Comparison of ENCODE assay signal across 7 mouse cellular contexts in genomic region chr5:88565148-88566033, GRCm38 (mm10). TPM values are rescaled to one million over a fixed set of nuclear protein-coding genes. Genes with fewer than 3 reads are reported as not detected.
A peak's percentile ranks its signal among the peaks of the same experiment; 100 is the strongest.
DNase-seq lines count a peak whose midpoint lies in the region; ATAC-seq lines count a peak whose summit lies in the region.

No protein-coding gene starts in this region.

- peak; percentile 74 for ATAC-seq in forebrain, embryonic 15.5 days (replicated peaks)
- peak; percentile 53 for ATAC-seq in megakaryocyte, adult 5-6 weeks (ENCODE audit: poor library complexity, severe bottlenecking)

- WGBS in forebrain, embryonic 15.5 days: under 1% methylated on average over 96 of the region's 119 CpGs
- under 1% methylated on average over 117 of the region's 119 CpGs for WGBS in hindbrain, embryonic 10.5 days

- H3K4me2 ChIP-seq in forebrain, embryonic 15.5 days (replicated peaks): peak overlapping the region; percentile 70

- H3K4me3 ChIP-seq in forebrain, embryonic 15.5 days: peak overlapping the region; percentile 95
- H3K4me3 ChIP-seq in hindbrain, embryonic 10.5 days: peak overlapping the region; percentile 93

- peak overlapping the region; percentile 87 for H3K9ac ChIP-seq in forebrain, embryonic 15.5 days (replicated peaks)

- H3K36me3 ChIP-seq in forebrain, embryonic 15.5 days: no peaks in the 10 kb centered on the region
- peaks cover 14% of the 10 kb centered on the region for H3K36me3 ChIP-seq in hindbrain, embryonic 10.5 days

- peak; percentile 78 for DNase-seq in Muller cell, postnatal 12 days (ENCODE audit: inconsistent ontology term)
- DNase-seq in cerebellum, adult 18-20 months: peak; percentile 67 to 83
- peak; percentile 61 for DNase-seq in hindbrain, embryonic 10.5 days (ENCODE audit: low spot score)
- peak; percentile 41 to 57 for DNase-seq in layer of hippocampus, postnatal 36 days
- peak; percentile 74 for DNase-seq in right cerebral cortex, postnatal 25 days

- H3K27ac ChIP-seq in forebrain, embryonic 15.5 days (replicated peaks): peak overlapping the region; percentile 92
- peak overlapping the region; percentile 96 for H3K27ac ChIP-seq in hindbrain, embryonic 10.5 days

- peaks cover 19% of the 10 kb centered on the region for H3K4me1 ChIP-seq in forebrain, embryonic 15.5 days
- peaks cover 21% of the 10 kb centered on the region for H3K4me1 ChIP-seq in hindbrain, embryonic 10.5 days (replicated peaks)

- no peaks in the 10 kb centered on the region for H3K9me3 ChIP-seq in forebrain, embryonic 15.5 days
- no peaks in the 10 kb centered on the region for H3K9me3 ChIP-seq in hindbrain, embryonic 10.5 days

- no peaks in the 10 kb centered on the region for H3K27me3 ChIP-seq in forebrain, embryonic 15.5 days
- H3K27me3 ChIP-seq in hindbrain, embryonic 10.5 days (ENCODE audit: insufficient read depth, poor library complexity, severe bottlenecking): no peaks in the 10 kb centered on the region

RNA-seq across cellular contexts. Expression of gene Rufy3, which starts 0.6 kb away (rescaled TPM):
- polyA plus RNA-seq in forebrain, embryonic 15.5 days (2015; fragmentation: Nextera tagmentation; extraction: Ambion mirVana): 241 and 262 TPM in 2 replicates
- polyA plus RNA-seq in hindbrain, embryonic 10.5 days (2016; fragmentation: Nextera tagmentation; extraction: Ambion mirVana): 50.6 and 103 TPM in 2 replicates
- 100 to 1,000 TPM; 174 to 178 TPM for total RNA-seq in layer of hippocampus, postnatal 36 days (2021)
- 10.3 and 12.2 TPM in 2 replicates for total RNA-seq in megakaryocyte, adult 5-6 weeks (2015)
- 17.7 and 20.7 TPM in 2 replicates for total RNA-seq in megakaryocyte, adult 5-6 weeks (2017)

RNA-seq across cellular contexts. Expression of gene Utp3, which starts 11.1 kb away (rescaled TPM):
- polyA plus RNA-seq in forebrain, embryonic 15.5 days (2015; fragmentation: Nextera tagmentation; extraction: Ambion mirVana): 49.8 and 50.0 TPM in 2 replicates
- 48.2 and 73.7 TPM in 2 replicates for polyA plus RNA-seq in hindbrain, embryonic 10.5 days (2016; fragmentation: Nextera tagmentation; extraction: Ambion mirVana)
- 10 to 100 TPM; 27.5 to 28.0 TPM for total RNA-seq in layer of hippocampus, postnatal 36 days (2021)
- 74.1 and 86.4 TPM in 2 replicates for total RNA-seq in megakaryocyte, adult 5-6 weeks (2015)
- 56.8 and 60.0 TPM in 2 replicates for total RNA-seq in megakaryocyte, adult 5-6 weeks (2017)

RNA-seq across cellular contexts. Expression of gene Jchain, which starts 37.7 kb away (rescaled TPM):
- 0.22 and 0.32 TPM in 2 replicates for polyA plus RNA-seq in forebrain, embryonic 15.5 days (2015; fragmentation: Nextera tagmentation; extraction: Ambion mirVana)
- 0.34 TPM in 1 of 2 replicates, not detected in the other for polyA plus RNA-seq in hindbrain, embryonic 10.5 days (2016; fragmentation: Nextera tagmentation; extraction: Ambion mirVana)
- under 1 TPM; 0.20 to 0.22 TPM for total RNA-seq in layer of hippocampus, postnatal 36 days (2021)
- total RNA-seq in megakaryocyte, adult 5-6 weeks (2015): 14.6 and 57.2 TPM in 2 replicates
- total RNA-seq in megakaryocyte, adult 5-6 weeks (2017): 9.2 and 29.6 TPM in 2 replicates

Comparison
In these comparisons a context has a peak if more than half of its experiments do, and no peak if none do; other contexts are left out.
1. Peak in every context shown above with its lines: DNase-seq, ATAC-seq, H3K4me3 ChIP-seq and H3K27ac ChIP-seq.
2. RNA of gene Rufy3, which starts 0.6 kb away (total RNA-seq): 174 to 178 TPM in layer of hippocampus, postnatal 36 days; 10.3 to 20.7 TPM in megakaryocyte, adult 5-6 weeks; every median in the first group is over 4 times any median in the second.
3. RNA of gene Jchain, which starts 37.7 kb away (total RNA-seq): 9.2 to 57.2 TPM in megakaryocyte, adult 5-6 weeks; 0.20 to 0.22 TPM in layer of hippocampus, postnatal 36 days; every median in the first group is over 4 times any median in the second.